Mouse (Mus musculus): Measurements from ENCODE around the gene Gpr146.

DNA sequence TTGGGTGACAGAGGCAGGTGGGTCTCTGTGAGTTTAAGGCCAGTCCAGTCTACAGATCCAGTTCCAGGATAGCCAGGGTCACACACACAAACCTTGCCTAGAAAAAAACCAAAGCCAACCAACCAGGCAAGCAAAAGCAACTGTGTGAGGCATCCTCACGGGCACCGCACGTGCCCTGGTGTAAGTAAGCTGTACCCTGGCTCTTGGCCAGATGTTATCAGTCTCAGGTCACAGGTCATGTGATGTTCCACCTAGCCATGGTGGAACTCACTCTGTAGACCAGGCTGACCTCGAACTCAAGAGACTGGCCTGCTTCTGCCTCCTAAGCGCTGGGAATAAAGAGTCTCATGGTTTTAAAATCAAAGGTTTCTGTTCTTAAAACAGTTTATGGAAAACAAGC, 18.3 kb upstream of the Gpr146 start:
- no peak for TF ChIP-seq CTCF (IDR thresholded peaks at IDR 0.05; ENCODE audit: borderline replicate concordance, insufficient read depth, low read depth, low read length)
- TF ChIP-seq POLR2A (IDR thresholded peaks at IDR 0.05; ENCODE audit: borderline replicate concordance, insufficient read depth, low read length), result no peak

Measured in cerebellum, adult 2 months (tissue).